Mouse (Mus musculus): ENCODE data around the gene Kcnj15.

- TF ChIP-seq POLR2A (IDR thresholded peaks at IDR 0.05; ENCODE audit: low read depth, low read length) (no peak), CTCF (IDR thresholded peaks at IDR 0.05; ENCODE audit: borderline replicate concordance, insufficient read depth, low read length) (no peak)
Observed at GRCm38 (mm10) chr16:95240688-95241087, 16.7 kb upstream of the Kcnj15 start.
